Mouse (Mus musculus): Measurements from ENCODE around the gene Ikzf3. TPM values are rescaled to one million over a fixed set of nuclear protein-coding genes. Genes with fewer than 3 reads are reported as not detected.

The Ikzf3 gene
- polyA plus RNA-seq, 2 experiments, result 0.05 to 0.15 TPM

DNA sequence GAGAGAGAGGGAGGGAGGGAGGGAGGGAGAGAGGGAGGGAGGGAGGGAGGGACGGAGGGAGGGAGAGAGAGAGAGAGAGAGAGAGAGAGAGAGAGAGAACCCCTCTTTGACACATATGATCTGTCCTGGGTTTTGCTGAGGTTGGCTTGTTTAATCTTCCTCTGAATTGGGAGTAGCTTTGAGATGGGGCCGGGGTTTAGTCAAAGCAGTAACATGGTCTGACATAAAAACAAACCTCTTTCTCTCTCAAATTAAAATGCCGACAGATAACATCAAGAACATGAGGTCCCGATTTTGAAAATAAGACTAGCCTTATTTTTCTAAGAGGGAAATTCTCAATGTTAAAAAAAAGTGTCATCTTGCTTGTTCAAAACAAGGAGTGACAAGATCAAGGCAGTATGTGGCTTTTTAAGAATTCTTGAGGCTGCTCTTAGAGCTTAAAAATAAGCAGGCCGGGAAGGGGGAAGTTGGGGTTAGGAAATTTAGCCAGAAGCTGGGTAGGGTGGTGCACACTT is 58.2 kb downstream of the Ikzf3 start:
- Histone ChIP-seq H3K4me2 (ENCODE audit: low read depth) (no peak overlapping the region), H3K9me3 (ENCODE audit: control insufficient read depth, low read length) (no peaks in the 10 kb centered on the region), H3K4me3 (ENCODE audit: insufficient read depth in 1 of 2, low read depth in 2 of 2, low read length in 2 of 2) (no peak overlapping the region), H3K9ac (replicated peaks) (no peak overlapping the region), H3K27me3 (ENCODE audit: control insufficient read depth, insufficient read depth, low read length) (no peaks in the 10 kb centered on the region), H3K4me1 (replicated peaks; ENCODE audit: control insufficient read depth in 2 of 2, insufficient read depth in 2 of 2, low read length in 1 of 2) (no peaks in the 10 kb centered on the region), H3K36me3 (replicated peaks; ENCODE audit: control insufficient read depth, insufficient read depth, low read depth) (no peaks in the 10 kb centered on the region), H3K27ac (no peak overlapping the region)
- no peak for TF ChIP-seq EP300 (IDR thresholded peaks at IDR 0.05; ENCODE audit: low read depth)
- TF ChIP-seq CTCF (IDR thresholded peaks at IDR 0.05; ENCODE audit: low read depth), result no peak
- no peak for ATAC-seq (ENCODE audit: insufficient read depth)
- WGBS (ENCODE audit: insufficient replicate concordance), result 45% methylated on average over 5 of the region's 5 CpGs
- no peak for DNase-seq (ENCODE audit: low read depth in 3 of 3, low spot score in 3 of 3)

DNA sequence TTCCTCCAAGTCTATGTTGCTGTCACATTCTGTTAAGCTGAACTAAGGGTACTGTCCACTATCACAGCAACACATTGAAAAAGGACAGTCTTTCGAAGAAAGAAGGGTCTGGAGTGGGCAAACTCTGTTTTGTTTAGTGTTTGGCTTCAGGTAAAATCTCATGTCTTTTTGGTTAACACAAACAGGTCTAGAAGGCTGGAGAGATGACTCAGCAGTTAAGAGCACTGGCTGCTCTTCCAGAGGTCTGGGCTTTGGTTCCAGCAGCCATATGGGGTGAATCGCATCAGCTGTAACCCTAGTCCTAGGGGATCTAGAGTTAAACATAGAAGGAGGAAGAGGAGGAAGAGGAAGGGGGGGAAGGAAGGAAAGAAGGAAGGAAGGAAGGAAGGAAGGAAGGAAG is 60.1 kb downstream of the Ikzf3 start:
- no peaks in the 10 kb centered on the region for H3K9me3 ChIP-seq (ENCODE audit: control insufficient read depth, low read length)
- no peak overlapping the region for H3K27ac ChIP-seq
- DNase-seq (ENCODE audit: low read depth in 3 of 3, low spot score in 3 of 3) (no peak), ATAC-seq (ENCODE audit: insufficient read depth) (no peak)
- no peak overlapping the region for H3K9ac ChIP-seq (replicated peaks)
- WGBS (ENCODE audit: insufficient replicate concordance), result 64% methylated on average over 2 of the region's 2 CpGs
- no peaks in the 10 kb centered on the region for H3K36me3 ChIP-seq (replicated peaks; ENCODE audit: control insufficient read depth, insufficient read depth, low read depth)
- H3K4me1 ChIP-seq (replicated peaks; ENCODE audit: control insufficient read depth in 2 of 2, insufficient read depth in 2 of 2, low read length in 1 of 2), result no peaks in the 10 kb centered on the region
- no peak overlapping the region for H3K4me2 ChIP-seq (ENCODE audit: low read depth)
- no peaks in the 10 kb centered on the region for H3K27me3 ChIP-seq (ENCODE audit: control insufficient read depth, insufficient read depth, low read length)
- TF ChIP-seq CTCF (IDR thresholded peaks at IDR 0.05; ENCODE audit: low read depth), result no peak
- TF ChIP-seq EP300 (IDR thresholded peaks at IDR 0.05; ENCODE audit: low read depth), result no peak
- no peak overlapping the region for H3K4me3 ChIP-seq (ENCODE audit: insufficient read depth in 1 of 2, low read depth in 2 of 2, low read length in 2 of 2)

DNA sequence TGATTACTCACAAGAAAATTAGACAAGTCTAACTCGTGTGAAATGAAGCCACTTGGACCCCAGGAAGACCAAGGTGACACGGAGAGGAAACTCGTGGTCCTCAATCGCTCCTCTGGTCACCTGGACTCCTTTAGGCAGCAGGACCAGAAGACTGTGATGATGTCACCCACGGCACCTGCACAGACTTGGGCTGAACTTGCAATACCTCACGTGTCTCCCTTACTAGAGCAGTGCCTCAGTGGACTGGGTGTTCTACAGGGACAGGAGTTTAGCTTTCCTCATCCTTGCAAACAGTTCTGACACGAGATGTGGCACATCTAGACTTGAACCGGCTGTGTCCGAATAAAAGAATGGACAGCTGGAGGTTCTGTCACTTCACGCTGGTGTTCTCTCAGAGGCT is 63.8 kb downstream of the Ikzf3 start:
- Histone ChIP-seq H3K4me3 (ENCODE audit: insufficient read depth in 1 of 2, low read depth in 2 of 2, low read length in 2 of 2) (no peak overlapping the region), H3K27me3 (ENCODE audit: control insufficient read depth, insufficient read depth, low read length) (no peaks in the 10 kb centered on the region), H3K4me2 (ENCODE audit: low read depth) (no peak overlapping the region), H3K9me3 (ENCODE audit: control insufficient read depth, low read length) (no peaks in the 10 kb centered on the region), H3K36me3 (replicated peaks; ENCODE audit: control insufficient read depth, insufficient read depth, low read depth) (no peaks in the 10 kb centered on the region), H3K9ac (replicated peaks) (no peak overlapping the region), H3K4me1 (replicated peaks; ENCODE audit: control insufficient read depth in 2 of 2, insufficient read depth in 2 of 2, low read length in 1 of 2) (no peaks in the 10 kb centered on the region), H3K27ac (no peak overlapping the region)
- ATAC-seq (ENCODE audit: insufficient read depth) (no peak), DNase-seq (ENCODE audit: low read depth in 3 of 3, low spot score in 3 of 3) (no peak)
- 61% methylated on average over 10 of the region's 10 CpGs for WGBS (ENCODE audit: insufficient replicate concordance)
- TF ChIP-seq EP300 (IDR thresholded peaks at IDR 0.05; ENCODE audit: low read depth) (no peak), CTCF (IDR thresholded peaks at IDR 0.05; ENCODE audit: low read depth) (no peak)

DNA sequence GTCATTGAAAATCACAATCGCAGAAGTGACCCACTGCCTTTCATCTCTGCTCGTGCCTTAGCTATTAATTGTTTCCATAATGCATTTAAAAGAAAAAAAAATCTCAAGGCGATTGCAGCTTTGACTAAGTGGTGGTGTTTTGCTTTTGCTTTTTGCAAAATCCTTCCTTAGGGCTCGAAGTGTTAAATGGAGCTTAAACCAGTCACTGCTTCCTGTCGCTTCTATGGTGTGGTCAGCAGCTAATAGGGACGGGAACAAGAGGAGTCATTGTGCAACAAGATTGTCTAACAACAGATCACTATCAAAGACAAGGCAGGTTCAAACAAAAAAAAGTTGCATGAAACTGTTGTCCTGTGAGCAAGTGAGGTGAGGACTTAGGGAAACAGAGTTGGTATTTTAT is 64.6 kb downstream of the Ikzf3 start:
- no peak overlapping the region for H3K4me3 ChIP-seq (ENCODE audit: insufficient read depth in 1 of 2, low read depth in 2 of 2, low read length in 2 of 2)
- ATAC-seq (ENCODE audit: insufficient read depth) (no peak), DNase-seq (ENCODE audit: low read depth in 3 of 3, low spot score in 3 of 3) (no peak)
- WGBS (ENCODE audit: insufficient replicate concordance), result 30% methylated on average over 6 of the region's 6 CpGs
- H3K9me3 ChIP-seq (ENCODE audit: control insufficient read depth, low read length), result no peaks in the 10 kb centered on the region
- H3K36me3 ChIP-seq (replicated peaks; ENCODE audit: control insufficient read depth, insufficient read depth, low read depth), result no peaks in the 10 kb centered on the region
- TF ChIP-seq EP300 (IDR thresholded peaks at IDR 0.05; ENCODE audit: low read depth) (no peak), CTCF (IDR thresholded peaks at IDR 0.05; ENCODE audit: low read depth) (no peak)
- H3K27me3 ChIP-seq (ENCODE audit: control insufficient read depth, insufficient read depth, low read length), result no peaks in the 10 kb centered on the region
- no peak overlapping the region for H3K27ac ChIP-seq
- no peak overlapping the region for H3K9ac ChIP-seq (replicated peaks)
- H3K4me2 ChIP-seq (ENCODE audit: low read depth), result no peak overlapping the region
- H3K4me1 ChIP-seq (replicated peaks; ENCODE audit: control insufficient read depth in 2 of 2, insufficient read depth in 2 of 2, low read length in 1 of 2), result no peaks in the 10 kb centered on the region

DNA sequence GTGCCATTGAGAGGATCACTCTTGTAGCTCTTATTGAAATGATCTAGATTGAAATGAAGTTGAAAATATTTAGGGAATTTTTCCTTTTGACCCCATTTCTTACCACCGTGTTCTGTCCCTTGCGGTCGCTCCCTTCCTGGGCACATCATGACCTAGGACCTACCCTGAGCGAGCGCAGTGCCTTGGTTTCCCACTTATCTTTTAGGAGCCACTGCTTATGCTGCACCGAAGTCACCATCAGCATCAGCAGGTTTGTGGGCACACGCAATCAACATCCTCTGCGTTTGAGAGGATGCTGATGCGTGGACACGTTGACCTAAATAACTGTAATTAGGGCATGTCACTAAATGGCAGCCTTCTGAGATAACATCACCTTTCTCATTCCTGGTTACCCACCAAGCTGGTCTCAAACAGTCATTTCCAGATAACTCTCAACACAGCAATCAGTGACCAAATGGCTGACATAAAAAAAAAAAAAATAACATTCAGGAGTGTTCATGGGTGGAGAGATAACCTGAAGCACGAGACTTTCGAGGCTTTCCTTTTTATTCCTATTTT is 65.8 kb downstream of the Ikzf3 start:
- Histone ChIP-seq H3K9ac (replicated peaks) (no peak overlapping the region), H3K4me1 (replicated peaks; ENCODE audit: control insufficient read depth in 2 of 2, insufficient read depth in 2 of 2, low read length in 1 of 2) (no peaks in the 10 kb centered on the region), H3K36me3 (replicated peaks; ENCODE audit: control insufficient read depth, insufficient read depth, low read depth) (no peaks in the 10 kb centered on the region), H3K9me3 (ENCODE audit: control insufficient read depth, low read length) (no peaks in the 10 kb centered on the region), H3K4me3 (ENCODE audit: insufficient read depth in 1 of 2, low read depth in 2 of 2, low read length in 2 of 2) (no peak overlapping the region), H3K27ac (no peak overlapping the region), H3K27me3 (ENCODE audit: control insufficient read depth, insufficient read depth, low read length) (no peaks in the 10 kb centered on the region), H3K4me2 (ENCODE audit: low read depth) (no peak overlapping the region)
- WGBS (ENCODE audit: insufficient replicate concordance), result 61% methylated on average over 12 of the region's 12 CpGs
- no peak for TF ChIP-seq EP300 (IDR thresholded peaks at IDR 0.05; ENCODE audit: low read depth)
- TF ChIP-seq CTCF (IDR thresholded peaks at IDR 0.05; ENCODE audit: low read depth), result no peak
- DNase-seq (ENCODE audit: low read depth in 3 of 3, low spot score in 3 of 3), result no peak
- ATAC-seq (ENCODE audit: insufficient read depth), result no peak
